Mouse (Mus musculus) small intestine, adult 2 months (tissue): ENCODE data around the gene Eif2b5.

Experiments used
- CTCF ChIP-seq: fragments of 200-500 bp; IDR thresholded peaks from 2 replicates; pipeline ENCODE4 v1.5.1; 2012; ENCODE audit warnings: low read depth, mild to moderate bottlenecking, control low read depth, inconsistent platforms, low read length, moderate library complexity, mixed read lengths; ENCODE audit not compliant: insufficient replicate concordance, insufficient read length; ENCODE audit errors: extremely low read depth
- POLR2A ChIP-seq: fragments of 200-500 bp; IDR thresholded peaks from 2 replicates; pipeline ENCODE4 v1.6.1; 2012; ENCODE audit warnings: low read depth, mild to moderate bottlenecking, control low read depth, inconsistent platforms, low read length, moderate library complexity

GRCm38 (mm10) chr16:20517216-20517615 is 18.6 kb downstream of the Eif2b5 start:
- TF ChIP-seq CTCF, result no peak
- TF ChIP-seq POLR2A, result no peak
